Mouse (Mus musculus): ENCODE measurements around the gene Olfr448.

The Olfr448 gene

DNA sequence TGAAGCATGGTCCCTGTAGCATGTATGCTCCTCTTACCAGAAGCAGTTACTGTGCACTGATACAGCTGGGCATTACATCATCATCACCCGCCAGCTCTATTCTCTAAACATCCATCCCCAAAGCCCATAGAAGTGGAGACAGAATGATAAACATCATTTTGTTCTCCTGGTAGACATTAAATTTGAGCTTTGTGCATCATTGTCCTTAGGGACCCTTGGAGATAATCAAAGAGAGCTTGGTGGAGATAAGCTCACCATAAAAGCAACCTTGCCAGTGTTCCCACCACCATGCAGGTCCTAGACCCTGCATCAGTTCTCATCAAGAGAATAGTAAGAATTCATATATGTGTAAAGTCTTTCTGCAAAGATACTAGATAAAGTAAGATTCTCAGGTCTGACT lies at the start of gene Olfr448:
Gene Olfr448 (plus strand): TSS at position 301 of the 400 bp plus-strand sequence.
- DNase-seq, result no peak

DNA sequence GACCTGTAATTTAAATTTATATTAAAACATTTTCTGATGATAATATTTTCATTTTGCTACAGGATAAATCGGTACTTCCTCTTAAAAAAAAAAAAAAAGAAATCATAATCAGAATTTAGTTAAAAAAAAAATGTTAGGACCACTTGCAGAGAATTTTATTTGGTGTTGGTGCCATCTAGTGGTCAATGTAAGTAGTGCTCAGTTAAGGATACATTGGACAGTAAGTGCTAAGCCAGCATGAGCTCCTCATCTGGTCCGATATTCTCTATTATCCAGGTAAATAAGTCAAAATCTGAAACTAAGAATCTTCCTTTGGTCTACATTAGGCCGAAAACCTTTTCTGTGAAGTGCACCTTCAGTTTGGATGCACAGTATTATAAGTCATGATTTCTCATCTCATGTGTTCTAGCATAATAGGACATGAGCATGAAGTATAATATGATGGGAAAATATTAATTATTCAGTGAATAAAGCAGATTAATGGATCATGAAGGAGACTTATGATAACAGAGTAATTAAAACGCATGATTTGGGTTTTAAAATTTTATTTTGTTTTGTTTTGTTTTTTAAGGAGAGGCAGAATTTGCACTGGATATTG lies 29.9 kb upstream of the Olfr448 start:
- DNase-seq, result peak; percentile 6

DNA sequence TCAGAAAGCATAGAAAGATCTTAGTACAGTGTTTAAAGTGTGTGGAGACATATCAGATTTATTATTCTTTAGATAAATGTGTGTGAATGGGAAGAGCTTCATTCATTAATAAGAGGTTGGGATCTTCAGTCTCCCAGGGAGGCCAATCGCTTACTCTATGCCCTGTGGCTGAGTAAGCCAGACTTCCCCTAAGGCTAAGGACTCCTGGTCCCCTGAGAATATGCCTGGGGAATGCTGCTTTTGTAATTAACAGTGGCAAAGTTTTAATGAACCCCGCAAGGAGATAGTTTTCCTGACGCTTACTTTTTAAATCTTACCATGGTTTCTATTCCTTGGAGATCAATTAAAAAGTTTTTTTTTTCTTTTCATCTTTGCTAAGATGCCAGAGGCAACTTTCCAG lies 20.5 kb upstream of the Olfr448 start:
- DNase-seq, result no peak

DNA sequence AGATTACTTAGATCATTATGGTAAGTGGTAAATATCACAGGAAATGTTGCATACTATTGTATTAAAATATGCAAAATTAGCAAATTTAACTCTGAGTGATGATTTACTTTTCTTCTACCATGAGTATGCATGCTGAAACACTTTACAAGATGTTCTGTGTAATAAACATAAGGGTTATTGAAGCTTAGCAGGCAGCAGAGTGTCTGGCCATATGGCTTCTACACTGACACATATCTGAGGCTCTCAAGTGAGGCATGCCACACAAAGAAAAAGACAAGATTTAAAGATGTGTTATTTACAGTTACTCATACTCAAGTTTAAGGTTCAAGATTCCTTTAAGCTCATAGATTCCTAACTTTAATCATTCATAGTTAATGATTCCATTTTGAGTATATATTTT lies 13.9 kb upstream of the Olfr448 start:
- no peak for DNase-seq

DNA sequence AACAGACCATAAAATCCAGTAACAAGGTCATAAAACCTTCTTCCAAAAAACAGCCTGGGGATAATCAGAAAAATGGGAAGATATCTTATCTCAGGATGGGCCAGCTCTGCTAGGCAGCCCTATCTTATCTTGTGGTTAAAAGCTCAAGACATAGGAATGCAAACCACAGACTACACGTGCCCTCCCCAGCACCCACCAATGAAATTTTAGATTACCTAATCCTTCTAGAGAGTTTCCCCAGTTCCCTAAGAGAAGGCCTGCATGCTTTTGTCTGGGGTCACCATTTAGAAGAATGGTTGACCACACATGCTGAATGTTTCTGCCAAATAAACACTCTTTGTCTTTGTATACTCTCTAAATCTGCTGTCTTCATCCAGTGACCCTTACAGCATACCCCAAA lies 10.1 kb downstream of the Olfr448 start:
- no peak for DNase-seq

DNA sequence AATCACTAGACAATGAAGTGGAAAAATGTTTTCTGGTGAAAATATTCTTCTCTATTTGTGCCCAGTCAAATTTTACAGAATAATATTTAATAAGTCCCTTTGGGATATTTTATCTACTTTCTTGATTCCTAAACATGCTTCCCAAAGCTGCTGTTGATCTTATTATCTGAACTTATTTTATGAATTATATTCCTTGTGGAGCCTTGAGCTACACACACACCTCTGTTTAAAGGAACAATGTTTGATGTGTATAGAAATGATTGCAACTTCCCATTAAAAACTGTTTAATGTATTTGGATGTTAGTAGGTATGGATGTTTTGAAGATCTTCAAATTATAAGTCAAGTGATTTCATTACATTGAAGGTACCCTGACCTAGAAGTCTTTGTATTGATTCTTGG lies 18.3 kb downstream of the Olfr448 start, which contains the start of gene Olfr447:
Gene Olfr447 (plus strand): TSS at position 301 of the 400 bp plus-strand sequence.
- DNase-seq, result no peak

DNA sequence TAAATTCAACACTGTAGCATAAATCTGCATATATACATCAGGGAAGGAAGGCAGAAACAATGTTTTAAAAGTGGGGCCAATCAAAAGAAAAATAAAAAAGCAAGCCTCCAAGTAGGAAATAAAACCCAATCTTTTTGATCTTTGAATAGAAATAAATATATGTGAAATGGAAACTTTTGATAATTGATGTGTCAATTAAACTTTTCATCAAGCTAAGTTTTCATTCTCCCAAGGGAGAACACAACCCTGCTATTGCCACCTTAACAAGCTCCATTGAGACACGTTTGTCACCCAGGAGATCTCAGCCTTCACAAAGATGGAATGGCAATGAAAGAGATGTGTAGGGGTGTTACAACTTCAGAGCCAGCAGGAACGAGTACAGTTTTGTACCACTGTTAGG lies 30.8 kb downstream of the Olfr448 start, which contains the start of gene Olfr446:
Gene Olfr446 (plus strand): TSS at position 301 of the 400 bp plus-strand sequence.
- DNase-seq, result no peak
